Mouse (Mus musculus) neural tube, embryonic 11.5 days (tissue): ENCODE data around the gene Irf1. TPM values are rescaled to one million over a fixed set of nuclear protein-coding genes. Genes with fewer than 3 reads are reported as not detected.

Experiments used
- ATAC-seq: fragments of 200-750 bp; cut with Nextera tagmentation; 2 replicates; pipeline ENCODE4 v1.8.0; 2017; ENCODE audit warnings: moderate number of reproducible peaks, mild to moderate bottlenecking, moderate TSS enrichment, moderate library complexity; ENCODE audit not compliant: insufficient read depth, low FRiP score, low TSS enrichment
- DNase-seq: peaks from one replicate; pipeline ENCODE4 v3.0.0-alpha.2; 2015; ENCODE audit warnings: low spot score
- H3K27ac ChIP-seq: fragments of 300-500 bp; sonication (generic); 2 replicates; pipeline ENCODE4 v1.5.1; 2014; ENCODE audit warnings: low read depth, mild to moderate bottlenecking, low read length
- H3K27me3 ChIP-seq: fragments of 300-500 bp; sonication (generic); 2 replicates; pipeline ENCODE4 v1.6.1; 2014; ENCODE audit warnings: mild to moderate bottlenecking, low read length, mixed read lengths; ENCODE audit not compliant: control insufficient read depth, insufficient read depth
- H3K36me3 ChIP-seq: fragments of 300-500 bp; sonication (generic); 2 replicates; pipeline ENCODE4 v1.6.1; 2014; ENCODE audit warnings: mild to moderate bottlenecking, low read length, moderate library complexity, mixed read lengths; ENCODE audit not compliant: control insufficient read depth, insufficient read depth
- H3K4me1 ChIP-seq: fragments of 300-500 bp; sonication (generic); 2 replicates; pipeline ENCODE4 v1.6.1; 2014; ENCODE audit warnings: low read length, mixed read lengths; ENCODE audit not compliant: control insufficient read depth, insufficient read depth
- H3K4me2 ChIP-seq: fragments of 300-500 bp; sonication (generic); 2 replicates; pipeline ENCODE4 v1.6.1; 2014; ENCODE audit warnings: low read depth, mild to moderate bottlenecking, moderate library complexity
- H3K4me3 ChIP-seq: fragments of 300-500 bp; sonication (generic); 2 replicates; pipeline ENCODE4 v1.5.1; 2014; ENCODE audit warnings: low read depth, low read length
- H3K9ac ChIP-seq: fragments of 300-500 bp; sonication (generic); 2 replicates; pipeline ENCODE4 v1.6.1; 2014; ENCODE audit warnings: mild to moderate bottlenecking, low read length
- H3K9me3 ChIP-seq: fragments of 300-500 bp; sonication (generic); 2 replicates; pipeline ENCODE4 v1.6.1; 2016; ENCODE audit warnings: low read length; ENCODE audit not compliant: control insufficient read depth
- WGBS: fragments of 180-500 bp; shearing (Covaris S2); extraction: QIAGEN DNeasy Blood & Tissue Kit; methylation state at CpG from one replicate; pipeline ENCODE4 v1.1.7; 2014; 5-methylcytosine and 5-hydroxymethylcytosine counted together
- microRNA-seq: library from miRNA; unstranded; fragments of <30 nt; microRNA quantifications from one replicate; pipeline ENCODE4, GENCODE M21; 2016
- polyA plus RNA-seq: library from polyadenylated mRNA; unstranded; fragments of >200 nt; fragmentation: Nextera tagmentation; extraction: Ambion mirVana; gene quantifications from 2 replicates; pipeline ENCODE4 v1.2.1, GENCODE M21; 2014

Gene Irf1
- polyA plus RNA-seq, 1 experiment from 2014 or later, result 4.0 TPM

GRCm38 (mm10) chr11:53819511-53819910 is 49.7 kb downstream of the Irf1 start:
- Histone ChIP-seq H3K9ac (no peak overlapping the region), H3K27me3 (no peaks in the 10 kb centered on the region), H3K27ac (no peak overlapping the region), H3K9me3 (no peaks in the 10 kb centered on the region), H3K4me1 (no peaks in the 10 kb centered on the region), H3K4me2 (no peak overlapping the region), H3K36me3 (no peaks in the 10 kb centered on the region), H3K4me3 (no peak overlapping the region)
- DNase-seq (no peak), ATAC-seq (no peak)
- WGBS, result 88% methylated on average over 6 of the region's 6 CpGs

- H3K4me3 ChIP-seq, result no peak overlapping the region
- ATAC-seq (no peak), DNase-seq (no peak)
- H3K4me1 ChIP-seq, result no peaks in the 10 kb centered on the region
- 89% methylated on average over 13 of the region's 13 CpGs for WGBS
- H3K27me3 ChIP-seq, result no peaks in the 10 kb centered on the region
- H3K36me3 ChIP-seq, result no peaks in the 10 kb centered on the region
- no peak overlapping the region for H3K27ac ChIP-seq
- H3K9me3 ChIP-seq, result no peaks in the 10 kb centered on the region
- no peak overlapping the region for H3K9ac ChIP-seq
- no peak overlapping the region for H3K4me2 ChIP-seq
These were observed 50.8 kb downstream of the Irf1 start for GRCm38 (mm10) chr11:53820516-53821170.

- no peak overlapping the region for H3K4me2 ChIP-seq
- no peak overlapping the region for H3K27ac ChIP-seq
- no peak for DNase-seq
- H3K36me3 ChIP-seq, result no peaks in the 10 kb centered on the region
- no peaks in the 10 kb centered on the region for H3K4me1 ChIP-seq
- 82% methylated on average over 11 of the region's 11 CpGs for WGBS
- no peak overlapping the region for H3K9ac ChIP-seq
- H3K27me3 ChIP-seq, result no peaks in the 10 kb centered on the region
- H3K9me3 ChIP-seq, result no peaks in the 10 kb centered on the region
- ATAC-seq, result no peak
- H3K4me3 ChIP-seq, result no peak overlapping the region
These were observed 51.6 kb downstream of the Irf1 start for GRCm38 (mm10) chr11:53821230-53821944.

GRCm38 (mm10) chr11:53821945-53822338 is 52.1 kb downstream of the Irf1 start:
- Histone ChIP-seq H3K9me3 (no peaks in the 10 kb centered on the region), H3K27ac (no peak overlapping the region), H3K9ac (no peak overlapping the region), H3K4me1 (no peaks in the 10 kb centered on the region), H3K4me3 (no peak overlapping the region), H3K36me3 (no peaks in the 10 kb centered on the region), H3K4me2 (no peak overlapping the region), H3K27me3 (no peaks in the 10 kb centered on the region)
- no peak for ATAC-seq
- 91% methylated on average over 3 of the region's 3 CpGs for WGBS
- no peak for DNase-seq

GRCm38 (mm10) chr11:53825409-53825808 is 55.6 kb downstream of the Irf1 start:
- H3K27ac ChIP-seq, result no peak overlapping the region
- no peaks in the 10 kb centered on the region for H3K9me3 ChIP-seq
- no peak overlapping the region for H3K4me2 ChIP-seq
- no peak overlapping the region for H3K4me3 ChIP-seq
- H3K36me3 ChIP-seq, result no peaks in the 10 kb centered on the region
- no peaks in the 10 kb centered on the region for H3K27me3 ChIP-seq
- no peak overlapping the region for H3K9ac ChIP-seq
- ATAC-seq (no peak), DNase-seq (no peak)
- WGBS, result 83% methylated on average over 4 of the region's 4 CpGs
- no peaks in the 10 kb centered on the region for H3K4me1 ChIP-seq

Small RNA genes within 50 kb of the gene (microRNA-seq; reads per million reads assigned to microRNA genes)
- gene Mir7671, result not detected

Other genes starting within 250 kb of the Irf1 start
- gene Kif3a, start 202.6 kb upstream of the Irf1 start, polyA plus RNA-seq, result 95.4 and 108 TPM in 2 replicates
- gene Il4, start 151.3 kb upstream of the Irf1 start, polyA plus RNA-seq, result 2.5 and 4.0 TPM in 2 replicates
- not detected in 2 replicates for gene Il13, start 135.3 kb upstream of the Irf1 start, polyA plus RNA-seq
- 17.3 and 18.5 TPM in 2 replicates for gene Rad50, start 62.7 kb upstream of the Irf1 start, polyA plus RNA-seq
- gene Il5, start 49.2 kb upstream of the Irf1 start, polyA plus RNA-seq, result not detected in 2 replicates
- not detected in 2 replicates for gene Gm17334, start 3.2 kb downstream of the Irf1 start, polyA plus RNA-seq
- not detected in 2 replicates for gene Gm12216, start 89.2 kb downstream of the Irf1 start, polyA plus RNA-seq
- gene Slc22a5, start 121.6 kb downstream of the Irf1 start, polyA plus RNA-seq, result 7.8 and 8.7 TPM in 2 replicates
- 1.6 and 2.9 TPM in 2 replicates for gene Slc22a21, start 210.3 kb downstream of the Irf1 start, polyA plus RNA-seq